Mouse (Mus musculus) liver, embryonic 11.5 days (tissue): ENCODE results near the gene Hsd11b2. TPM values are rescaled to one million over a fixed set of nuclear protein-coding genes. Genes with fewer than 3 reads are reported as not detected.
A peak's percentile ranks its signal among the peaks of the same experiment; 100 is the strongest.
"Not testable (repeated sequence)": the region's sequence is repeated elsewhere in the genome, so short reads cannot be mapped to it uniquely, and the experiment has no call there.

ENCODE experiments used
- ATAC-seq: fragments of 200-750 bp; cut with Nextera tagmentation; replicated peaks from 2 replicates; pipeline ENCODE4 v1.8.0; 2017; ENCODE audit warnings: moderate number of reproducible peaks, mild to moderate bottlenecking, moderate TSS enrichment, moderate library complexity; ENCODE audit not compliant: low FRiP score
- DNase-seq: peaks from one replicate; pipeline ENCODE4 v3.0.0-alpha.2; 2017; ENCODE audit warnings: low spot score
- H3K27ac ChIP-seq: fragments of 300-500 bp; sonication (generic); 2 replicates; pipeline ENCODE4 v1.5.1; 2014; ENCODE audit warnings: mild to moderate bottlenecking, low read depth, low read length, control low read depth
- H3K27me3 ChIP-seq: fragments of 300-500 bp; sonication (generic); replicated peaks from 2 replicates; pipeline ENCODE4 v1.6.1; 2014; ENCODE audit warnings: low read length, mixed read lengths; ENCODE audit not compliant: control insufficient read depth, insufficient read depth
- H3K36me3 ChIP-seq: fragments of 300-500 bp; sonication (generic); 2 replicates; pipeline ENCODE4 v1.6.1; 2014; ENCODE audit warnings: mild to moderate bottlenecking, low read length, moderate library complexity, mixed read lengths; ENCODE audit not compliant: control insufficient read depth, insufficient read depth
- H3K4me1 ChIP-seq: fragments of 300-500 bp; sonication (generic); replicated peaks from 2 replicates; pipeline ENCODE4 v1.6.1; 2014; ENCODE audit warnings: low read length, mixed read lengths; ENCODE audit not compliant: control insufficient read depth, insufficient read depth
- H3K4me2 ChIP-seq: fragments of 300-500 bp; sonication (generic); 2 replicates; pipeline ENCODE4 v1.6.1; 2014; ENCODE audit warnings: mild to moderate bottlenecking, control low read depth, moderate library complexity
- H3K4me3 ChIP-seq: fragments of 300-500 bp; sonication (generic); 2 replicates; pipeline ENCODE4 v1.5.1; 2014; ENCODE audit warnings: low read depth, low read length, control low read depth
- H3K9ac ChIP-seq: fragments of 300-500 bp; sonication (generic); 2 replicates; pipeline ENCODE4 v1.6.1; 2014; ENCODE audit warnings: low read depth, low read length, control low read depth
- H3K9me3 ChIP-seq: fragments of 300-500 bp; sonication (generic); 2 replicates; pipeline ENCODE4 v1.6.1; 2016; ENCODE audit warnings: low read length, inconsistent platforms, mixed read lengths; ENCODE audit not compliant: control insufficient read depth
- WGBS: fragments of 180-500 bp; shearing (Covaris S2); extraction: QIAGEN DNeasy Blood & Tissue Kit; methylation state at CpG from one replicate; pipeline ENCODE4 v1.1.7; 2014; 5-methylcytosine and 5-hydroxymethylcytosine counted together
- polyA plus RNA-seq: library from polyadenylated mRNA; unstranded; fragments of >200 nt; fragmentation: Nextera tagmentation; extraction: Ambion mirVana; gene quantifications from 2 replicates; pipeline ENCODE4 v1.2.1, GENCODE M21; 2014

Hsd11b2 gene
- polyA plus RNA-seq, 1 experiment from 2014 or later, result 16.4 TPM

GRCm38 (mm10) chr8:105552032-105552431 is 33.5 kb downstream of the Hsd11b2 start:
- no peaks in the 10 kb centered on the region for H3K4me1 ChIP-seq
- no peaks in the 10 kb centered on the region for H3K36me3 ChIP-seq
- ATAC-seq, result no peak
- H3K27me3 ChIP-seq, result no peaks in the 10 kb centered on the region
- DNase-seq, result no peak
- no peak overlapping the region for H3K4me3 ChIP-seq
- no peaks in the 10 kb centered on the region for H3K9me3 ChIP-seq
- no peak overlapping the region for H3K4me2 ChIP-seq
- no peak overlapping the region for H3K9ac ChIP-seq
- WGBS, result 89% methylated on average over 2 of the region's 2 CpGs
- no peak overlapping the region for H3K27ac ChIP-seq

DNA sequence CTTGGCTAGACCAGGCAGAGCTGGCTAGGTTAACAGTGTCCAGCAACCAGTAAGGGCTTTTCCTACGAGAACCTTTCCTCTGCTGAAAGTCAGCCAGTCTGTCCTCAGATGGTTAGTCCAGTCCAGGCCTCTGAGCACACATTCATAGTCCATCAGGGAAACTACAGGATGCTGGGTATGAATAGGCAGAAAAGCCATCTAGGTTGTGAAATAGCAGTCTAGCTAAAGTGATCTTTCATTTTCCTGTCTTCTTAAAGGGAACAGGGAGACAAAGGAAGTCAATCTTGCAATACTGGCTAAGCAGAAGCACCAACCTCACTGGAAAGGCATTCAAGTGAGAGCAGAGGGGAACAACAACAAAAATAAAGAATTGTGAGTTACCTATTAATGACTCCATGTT is 34.3 kb downstream of the Hsd11b2 start:
- Histone ChIP-seq H3K9me3 (no peaks in the 10 kb centered on the region), H3K4me3 (no peak overlapping the region), H3K27ac (no peak overlapping the region), H3K27me3 (no peaks in the 10 kb centered on the region), H3K9ac (no peak overlapping the region), H3K36me3 (no peaks in the 10 kb centered on the region; the same call in 1 of the 2 replicates), H3K4me1 (no peaks in the 10 kb centered on the region), H3K4me2 (no peak overlapping the region)
- ATAC-seq (no peak), DNase-seq (no peak)
- 79% methylated on average over 1 of the region's 1 CpGs for WGBS

- Histone ChIP-seq H3K9ac (no peak overlapping the region), H3K4me2 (no peak overlapping the region), H3K36me3 (peaks cover 2% of the 10 kb centered on the region; the same call in 1 of the 2 replicates), H3K27me3 (no peaks in the 10 kb centered on the region), H3K4me3 (no peak overlapping the region), H3K4me1 (no peaks in the 10 kb centered on the region), H3K9me3 (no peaks in the 10 kb centered on the region), H3K27ac (no peak overlapping the region)
- peak; percentile 45 for DNase-seq
- peak; percentile 75 for ATAC-seq
Observed at GRCm38 (mm10) chr8:105554087-105554486, 35.5 kb downstream of the Hsd11b2 start.

GRCm38 (mm10) chr8:105555230-105555629 is 36.7 kb downstream of the Hsd11b2 start:
- Histone ChIP-seq H3K4me3 (no peak overlapping the region), H3K4me1 (no peaks in the 10 kb centered on the region), H3K9ac (no peak overlapping the region), H3K27me3 (no peaks in the 10 kb centered on the region), H3K27ac (no peak overlapping the region), H3K9me3 (no peaks in the 10 kb centered on the region), H3K4me2 (no peak overlapping the region), H3K36me3 (peaks cover 2% of the 10 kb centered on the region; the same call in 1 of the 2 replicates)
- ATAC-seq (no peak), DNase-seq (no peak)
- WGBS, result 77% methylated on average over 3 of the region's 3 CpGs

- Histone ChIP-seq H3K36me3 (peaks cover 2% of the 10 kb centered on the region; the same call in 1 of the 2 replicates), H3K27me3 (peaks cover 2% of the 10 kb centered on the region; the same call in 1 of the 2 replicates), H3K4me1 (peaks cover 8% of the 10 kb centered on the region), H3K4me2 (no peak overlapping the region), H3K27ac (no peak overlapping the region), H3K9me3 (no peaks in the 10 kb centered on the region), H3K9ac (no peak overlapping the region), H3K4me3 (no peak overlapping the region)
- ATAC-seq (no peak), DNase-seq (no peak)
- 87% methylated on average over 3 of the region's 3 CpGs for WGBS
Observed at GRCm38 (mm10) chr8:105562863-105563262, 44.3 kb downstream of the Hsd11b2 start.

DNA sequence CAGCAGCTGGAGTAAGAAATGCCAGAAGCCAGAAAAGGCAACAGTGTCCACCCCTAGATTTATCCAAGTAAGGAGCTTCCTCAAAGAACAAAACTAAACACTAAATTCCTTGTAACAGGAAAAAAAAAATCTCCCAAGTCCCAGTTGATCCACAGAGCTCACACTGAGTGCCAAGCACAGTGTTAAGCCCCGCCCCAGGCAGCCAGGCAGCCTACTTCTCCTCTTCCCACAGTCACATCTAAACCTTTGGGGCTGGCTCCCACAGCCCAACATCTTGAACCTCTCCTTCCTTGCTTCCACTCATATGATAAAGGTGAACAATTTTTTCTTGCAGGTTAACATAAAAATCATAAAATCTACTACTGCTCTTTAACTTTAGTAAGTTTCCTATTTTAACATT is 45.3 kb downstream of the Hsd11b2 start:
- no peak for DNase-seq
- H3K4me2 ChIP-seq, result no peak overlapping the region
- H3K27ac ChIP-seq, result no peak overlapping the region
- WGBS, result 73% methylated on average over 1 of the region's 1 CpGs
- no peak overlapping the region for H3K4me3 ChIP-seq
- H3K9ac ChIP-seq, result no peak overlapping the region
- no peak for ATAC-seq
- H3K27me3 ChIP-seq, result peaks cover 2% of the 10 kb centered on the region; the same call in 1 of the 2 replicates
- H3K4me1 ChIP-seq, result peaks cover 8% of the 10 kb centered on the region
- H3K36me3 ChIP-seq, result no peaks in the 10 kb centered on the region
- no peaks in the 10 kb centered on the region for H3K9me3 ChIP-seq

GRCm38 (mm10) chr8:105564573-105565229 is 46.1 kb downstream of the Hsd11b2 start:
- not testable (repeated sequence) for H3K27me3 ChIP-seq, ATAC-seq, DNase-seq, H3K4me1 ChIP-seq, H3K27ac ChIP-seq, H3K9me3 ChIP-seq, H3K36me3 ChIP-seq
- WGBS, result 62% methylated on average over 9 of the region's 9 CpGs
- Histone ChIP-seq H3K4me3 (peak overlapping the region; percentile 95), H3K9ac (peak overlapping the region; percentile 87), H3K4me2 (peak overlapping the region; percentile 90)

DNA sequence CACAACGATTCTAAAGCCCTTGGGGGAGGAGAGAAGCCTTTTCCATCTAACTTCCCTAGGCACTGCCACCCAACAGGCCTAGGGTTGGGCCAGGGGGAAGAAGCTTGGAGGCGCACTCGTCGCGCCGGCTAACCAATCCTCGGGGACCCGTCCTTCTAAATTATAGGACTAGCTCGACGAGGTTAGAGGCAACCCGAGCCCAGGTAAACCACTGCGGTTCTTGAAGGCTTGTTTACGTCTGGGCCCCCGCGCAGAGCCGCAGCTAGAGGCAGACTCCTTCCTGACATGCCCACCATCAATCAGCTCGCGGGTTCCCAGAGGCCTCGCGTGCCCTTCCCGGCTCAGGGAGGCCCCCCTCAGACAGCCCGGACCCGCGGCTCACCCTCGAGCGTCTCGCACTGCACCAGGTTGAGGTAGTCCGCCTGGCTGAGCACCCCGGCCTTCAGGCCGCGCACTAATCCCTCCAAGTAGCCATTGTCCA is 46.9 kb downstream of the Hsd11b2 start:
- Histone ChIP-seq H3K4me1 (peaks cover 8% of the 10 kb centered on the region), H3K4me3 (peak overlapping the region; percentile 95), H3K9me3 (no peaks in the 10 kb centered on the region), H3K27ac (peak overlapping the region; percentile 46), H3K9ac (peak overlapping the region; percentile 87), H3K27me3 (peaks cover 2% of the 10 kb centered on the region; the same call in 1 of the 2 replicates), H3K4me2 (peak overlapping the region; percentile 90), H3K36me3 (no peaks in the 10 kb centered on the region)
- ATAC-seq (peak; percentile 64), DNase-seq (peak; percentile 54)
- under 1% methylated on average over 31 of the region's 31 CpGs for WGBS
